Mouse (Mus musculus) kidney, adult 11 months (tissue): Measurements from ENCODE around the gene Brpf3.
A peak's percentile ranks its signal among the peaks of the same experiment; 100 is the strongest.
"Not testable (repeated sequence)": the region's sequence is repeated elsewhere in the genome, so short reads cannot be mapped to it uniquely, and the experiment has no call there.

Source experiments
- DNase-seq: peaks from one replicate; pipeline ENCODE4 v3.0.0; 2022

The Brpf3 gene

GRCm38 (mm10) chr17:28829120-28829519, 28.2 kb downstream of the Brpf3 start:
- no peak for DNase-seq

DNA sequence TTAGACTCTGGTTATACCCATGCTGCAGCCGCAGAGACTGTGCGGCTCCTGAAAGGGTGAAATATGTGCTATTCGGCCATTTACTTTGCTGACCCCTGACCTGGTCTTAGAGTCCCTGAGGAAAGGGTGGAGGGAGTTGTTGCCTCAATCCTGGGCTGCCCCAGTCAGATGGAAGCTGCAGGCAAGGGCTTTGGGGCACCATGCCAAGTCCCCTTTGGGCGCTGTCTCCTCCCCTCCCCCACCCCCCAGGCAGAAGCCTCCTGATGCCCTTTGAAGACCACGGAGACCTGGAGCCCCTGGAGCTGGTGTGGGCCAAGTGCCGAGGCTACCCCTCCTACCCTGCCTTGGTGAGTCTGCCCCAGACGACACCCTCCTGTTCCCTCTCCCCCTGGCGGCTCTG, 30.2 kb downstream of the Brpf3 start:
- no peak for DNase-seq

DNA sequence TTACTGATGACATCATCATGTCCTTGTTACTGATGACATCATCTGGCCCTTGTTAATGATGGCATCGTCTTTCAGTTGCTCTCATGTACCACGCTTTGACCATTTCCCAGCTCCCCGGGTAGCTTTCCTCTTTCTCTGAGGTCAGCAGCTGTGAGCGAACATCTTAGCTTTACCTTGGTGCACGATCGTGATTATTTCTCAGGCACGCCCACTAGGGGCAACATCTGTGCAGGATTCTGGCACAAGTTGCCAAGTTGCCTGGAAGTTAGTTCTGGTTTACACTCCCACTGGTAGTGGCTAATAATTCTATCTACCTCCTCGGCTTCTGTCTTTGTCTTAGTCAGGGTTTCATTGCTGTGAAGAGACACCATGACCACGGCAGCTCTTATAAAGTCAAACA, 31.1 kb downstream of the Brpf3 start:
- no peak for DNase-seq

GRCm38 (mm10) chr17:28832875-28833274, 32.0 kb downstream of the Brpf3 start:
- no peak for DNase-seq

- peak; percentile 35 for DNase-seq
Observed at GRCm38 (mm10) chr17:28834676-28835075, 33.8 kb downstream of the Brpf3 start.

GRCm38 (mm10) chr17:28837840-28838239, 37.0 kb downstream of the Brpf3 start:
- no peak for DNase-seq

DNA sequence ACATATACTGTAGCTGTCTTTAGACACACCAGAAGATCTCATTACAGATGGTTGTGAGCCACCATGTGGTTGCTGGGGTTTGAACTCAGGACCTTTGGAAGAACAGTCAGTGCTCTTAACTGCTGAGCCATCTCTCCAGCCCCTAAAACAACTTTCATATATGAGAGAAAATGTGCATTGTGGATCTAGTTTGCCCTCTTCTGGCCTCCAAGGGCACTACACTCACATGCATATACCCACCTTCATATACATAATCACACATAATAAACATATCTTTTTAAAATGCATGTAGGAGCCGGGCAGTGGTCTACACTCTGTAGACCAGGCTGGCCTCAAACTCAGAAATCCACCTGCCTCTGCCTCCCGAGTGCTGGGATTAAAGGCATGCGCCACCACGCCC, 41.1 kb downstream of the Brpf3 start:
- not testable (repeated sequence) for DNase-seq

DNA sequence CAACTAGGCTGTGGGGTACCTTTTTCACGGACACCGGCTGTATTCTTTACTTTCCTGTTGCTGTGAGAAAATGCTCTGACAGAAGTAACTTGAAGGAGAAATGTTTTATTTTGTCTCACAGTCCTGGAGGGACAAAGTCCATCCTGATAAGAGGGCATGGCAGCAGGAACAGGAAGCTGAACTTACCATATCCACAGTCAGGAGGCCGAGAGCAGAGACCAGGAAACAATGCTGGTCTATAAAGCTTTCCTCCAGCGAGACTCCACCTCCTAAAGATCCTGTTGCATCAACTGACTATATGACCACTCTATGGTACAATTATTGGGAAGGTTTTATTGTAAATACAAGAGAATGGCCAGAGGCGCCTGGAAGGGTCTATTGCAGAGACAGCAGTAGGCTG, 42.8 kb downstream of the Brpf3 start:
- DNase-seq = no peak

GRCm38 (mm10) chr17:28846974-28847617, 46.2 kb downstream of the Brpf3 start:
- DNase-seq = no peak

DNA sequence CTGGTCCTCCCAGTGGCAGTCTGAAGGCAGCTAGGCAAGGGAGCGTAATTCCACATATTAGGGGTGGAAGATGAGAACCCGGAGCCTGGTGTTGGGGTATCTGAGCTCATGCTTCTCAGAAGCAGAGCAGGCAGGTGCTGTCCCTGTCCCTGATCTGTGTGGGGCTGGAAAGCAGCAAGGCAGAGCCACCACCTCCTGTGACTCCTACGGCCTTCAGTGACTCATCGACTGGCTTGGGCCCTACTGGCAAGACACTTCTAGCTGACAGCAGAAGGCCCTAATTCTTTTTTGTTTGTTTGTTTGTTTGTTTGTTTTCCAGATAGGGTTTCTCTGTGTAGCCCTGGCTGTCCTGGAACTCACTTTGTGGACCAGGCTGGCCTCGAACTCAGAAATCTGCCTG, 49.6 kb downstream of the Brpf3 start:
- no peak for DNase-seq

- no peak for DNase-seq
Observed at GRCm38 (mm10) chr17:28854377-28854776, 53.5 kb downstream of the Brpf3 start.

DNA sequence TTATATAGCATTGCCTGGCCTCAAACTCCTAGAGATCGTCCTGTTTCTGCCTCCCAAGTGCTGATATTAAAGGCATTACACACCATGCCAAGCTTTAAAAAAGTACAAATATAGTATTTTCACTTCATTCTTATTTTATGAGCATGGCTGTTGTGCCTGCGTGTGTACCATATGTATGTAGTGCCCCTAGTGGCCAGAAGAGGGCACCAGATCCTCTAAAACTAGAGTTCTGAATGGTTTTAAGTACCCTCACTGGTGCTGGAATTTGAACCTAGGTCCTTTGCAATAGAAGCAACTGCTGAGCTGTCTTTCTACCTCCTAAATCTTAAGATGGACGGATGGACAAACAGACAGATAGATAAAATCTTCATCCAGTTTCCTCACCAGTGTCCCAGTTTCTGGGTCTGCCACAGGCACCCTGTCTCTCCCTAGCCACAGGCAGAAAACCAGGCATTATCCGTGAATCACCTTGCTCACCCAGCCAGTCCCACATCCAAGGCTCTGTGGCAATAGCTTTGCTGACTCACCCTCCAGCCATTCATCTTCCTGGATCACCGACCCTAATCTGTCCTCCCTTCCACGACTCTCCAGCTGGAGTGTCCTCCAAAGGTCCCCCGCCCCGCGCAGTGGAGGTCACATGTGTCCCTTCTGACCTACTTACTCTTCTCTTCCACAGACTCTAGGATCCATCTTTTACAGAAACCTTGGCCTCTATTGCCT, 54.4 kb downstream of the Brpf3 start:
- no peak for DNase-seq

DNA sequence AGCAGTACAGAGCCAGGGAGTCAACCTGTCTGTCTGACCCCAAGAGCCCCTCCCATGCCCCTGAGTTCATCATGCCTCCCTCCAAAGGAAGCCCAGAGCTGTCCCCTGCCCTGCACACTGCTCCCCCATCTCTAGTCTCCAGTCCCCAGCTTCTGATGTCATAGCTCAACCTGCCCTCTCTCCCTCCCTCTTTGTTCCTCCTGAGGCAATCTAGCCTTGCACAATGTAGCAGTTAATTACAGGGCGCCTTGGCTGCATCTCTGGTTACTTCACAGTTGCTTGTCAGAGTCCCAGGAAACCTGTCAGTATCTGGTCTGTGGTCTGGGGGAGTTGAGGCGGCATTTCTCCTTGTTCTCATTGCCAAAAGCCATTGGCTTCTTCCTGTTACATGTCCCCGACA, 55.1 kb downstream of the Brpf3 start:
- no peak for DNase-seq

- DNase-seq = no peak
Observed at GRCm38 (mm10) chr17:28858205-28858604, 57.3 kb downstream of the Brpf3 start, which contains the start of gene Pnpla1. TSS of gene Pnpla1 (plus strand) at chr17:28858411.

DNA sequence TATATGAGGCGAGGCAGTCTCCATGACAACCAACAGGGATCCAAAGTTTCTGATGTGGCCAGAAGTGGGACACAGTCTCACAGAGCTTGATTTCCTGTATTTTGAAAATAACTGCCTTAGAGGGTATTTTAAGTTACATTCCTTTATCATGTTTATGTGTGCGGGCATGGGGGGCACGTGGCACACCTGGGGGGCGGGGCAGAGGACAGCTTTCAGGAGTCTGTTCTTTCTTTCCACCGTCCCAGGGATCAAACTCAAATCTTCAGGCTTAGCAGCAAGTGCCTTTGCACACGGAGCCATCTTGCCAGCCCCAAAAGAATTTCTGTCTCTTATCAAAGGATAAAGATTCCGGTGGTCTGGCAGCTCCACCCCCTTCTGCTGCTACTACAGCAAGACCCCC, 63.0 kb downstream of the Brpf3 start:
- no peak for DNase-seq

DNA sequence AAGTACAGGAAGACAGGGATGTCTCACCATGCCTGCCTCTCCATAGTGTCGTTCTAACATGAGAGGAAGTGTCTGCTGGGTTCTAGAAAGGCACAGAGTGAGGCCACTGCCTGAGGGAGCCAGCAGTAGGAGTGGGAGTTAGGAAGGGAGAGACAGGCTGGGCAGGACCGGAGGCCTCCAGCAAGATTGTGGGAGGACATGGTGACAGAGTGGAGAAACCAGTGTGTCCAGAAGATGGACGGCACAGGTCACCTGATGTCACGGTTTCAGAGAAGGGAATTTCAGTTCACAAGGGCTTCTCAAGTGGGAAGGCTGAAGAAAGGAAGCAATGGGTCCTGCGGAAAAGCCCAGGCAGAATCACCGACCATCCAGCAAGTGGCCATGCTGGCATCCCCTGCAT, 63.6 kb downstream of the Brpf3 start:
- no peak for DNase-seq

DNA sequence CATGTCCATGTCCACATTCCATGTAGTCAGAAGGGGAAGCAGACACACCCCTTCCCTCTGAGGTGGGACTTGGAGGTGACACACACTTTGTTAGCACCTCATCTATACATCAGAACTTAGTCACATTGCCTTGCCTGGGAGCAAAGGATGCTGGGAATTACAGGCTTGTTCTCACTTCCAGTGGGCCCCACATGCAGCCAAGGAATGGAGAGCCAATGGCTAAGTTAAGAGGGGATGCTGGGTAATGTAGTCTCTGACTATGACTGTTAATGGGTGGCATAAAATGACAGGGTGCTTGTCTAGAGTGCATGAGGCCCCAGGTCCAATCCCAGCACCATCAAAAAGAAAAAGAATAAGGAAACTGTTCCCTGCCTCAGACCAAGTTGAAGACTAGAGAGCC, 66.0 kb downstream of the Brpf3 start:
- DNase-seq = no peak

DNA sequence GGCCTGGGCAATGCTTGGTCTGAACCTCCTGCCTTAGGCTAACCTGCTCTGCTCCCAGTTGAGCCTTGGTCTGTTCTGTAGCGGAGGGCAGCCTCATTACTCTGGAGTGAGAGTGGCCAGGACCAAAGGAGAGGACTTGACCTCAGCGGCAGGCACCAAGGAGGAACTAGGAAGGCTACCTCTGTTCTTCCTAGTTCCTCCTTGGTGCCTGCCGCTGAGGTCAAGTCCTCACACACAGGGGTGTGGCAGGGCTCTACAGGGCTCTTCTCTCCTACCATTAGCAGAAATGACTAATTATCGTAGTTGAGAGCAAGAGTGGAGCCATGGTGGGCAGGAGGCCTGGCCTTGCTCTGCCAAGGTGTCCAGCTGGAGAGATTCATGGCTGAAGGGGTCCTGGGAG, 66.5 kb downstream of the Brpf3 start:
- DNase-seq = no peak

DNA sequence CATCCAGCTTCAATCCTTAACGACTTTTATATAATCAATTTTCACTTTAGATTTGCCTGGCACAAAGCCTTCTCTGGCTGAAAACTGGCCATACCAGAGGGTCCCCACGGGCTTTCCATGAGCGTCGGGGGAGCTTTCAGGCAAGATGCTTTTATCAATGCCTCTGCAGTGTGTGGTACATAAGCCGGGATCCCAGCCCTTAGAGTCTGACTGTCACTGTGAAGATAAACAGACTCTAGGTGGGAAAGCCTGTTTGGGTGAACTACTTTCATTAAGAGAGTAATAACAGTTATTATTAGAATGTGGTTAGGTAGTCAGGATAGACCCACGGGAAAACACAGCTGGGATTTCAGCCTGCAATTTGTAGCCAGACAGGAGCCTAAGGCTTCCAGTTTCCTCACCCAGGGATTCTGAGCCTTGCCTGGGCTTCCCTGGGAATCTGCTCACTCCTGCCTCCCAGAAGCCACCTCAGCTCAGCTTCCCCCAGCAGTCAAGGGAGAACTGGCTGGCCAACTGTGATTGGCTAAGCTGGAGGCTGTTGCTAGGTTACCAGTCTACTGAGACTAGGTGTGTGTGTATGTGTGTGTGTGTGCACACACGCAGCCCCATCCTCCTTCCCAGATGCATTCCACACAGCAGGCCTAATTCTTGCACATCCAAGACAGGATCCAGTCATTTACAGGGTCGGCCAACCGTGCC, 68.7 kb downstream of the Brpf3 start:
- DNase-seq = no peak

DNA sequence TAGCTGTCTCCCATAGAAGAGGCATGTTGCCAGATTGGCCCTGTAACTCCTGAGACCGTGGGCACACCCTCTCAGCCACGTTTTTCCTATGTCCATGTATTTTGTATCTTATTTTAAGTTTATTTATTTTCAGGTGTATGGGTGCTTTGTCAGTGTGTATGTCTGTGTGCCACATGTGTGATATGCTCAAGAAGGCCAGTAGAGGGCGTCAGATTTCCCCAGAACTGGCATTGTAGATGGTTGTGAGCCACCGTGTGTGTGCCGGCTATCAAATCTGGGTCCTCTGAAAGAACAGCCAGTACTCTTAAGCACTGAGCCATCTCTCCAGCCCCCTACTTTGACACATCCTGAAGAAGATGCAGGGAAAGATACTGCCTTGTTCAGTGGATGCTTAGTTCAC, 69.5 kb downstream of the Brpf3 start:
- no peak for DNase-seq

GRCm38 (mm10) chr17:28871831-28872230, 70.9 kb downstream of the Brpf3 start:
- no peak for DNase-seq

GRCm38 (mm10) chr17:28872322-28872721, 71.4 kb downstream of the Brpf3 start:
- DNase-seq = no peak

DNA sequence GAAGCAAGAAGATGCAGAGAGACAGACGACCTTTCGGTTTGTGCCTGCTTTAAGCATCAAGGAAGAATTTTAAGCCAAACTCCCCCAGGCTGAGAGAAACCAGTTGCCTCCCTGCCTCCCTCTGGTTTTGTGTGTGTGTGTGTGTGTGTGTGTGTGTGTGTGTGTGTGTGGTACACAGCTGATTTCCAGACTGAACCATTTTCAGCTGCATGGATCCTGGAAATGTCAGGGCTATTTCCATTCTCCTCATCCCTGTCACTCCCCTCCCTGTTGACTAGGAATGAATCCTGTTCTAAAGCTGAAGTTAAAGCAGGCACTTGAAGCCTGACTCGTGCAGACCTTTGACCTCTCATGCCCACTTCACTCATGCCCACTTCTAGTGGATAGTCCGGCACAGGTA, 73.3 kb downstream of the Brpf3 start:
- DNase-seq = no peak

GRCm38 (mm10) chr17:28874825-28875224, 73.9 kb downstream of the Brpf3 start:
- DNase-seq = peak; percentile 77
